Mouse (Mus musculus): ENCODE data around the gene Sema4d.

DNA sequence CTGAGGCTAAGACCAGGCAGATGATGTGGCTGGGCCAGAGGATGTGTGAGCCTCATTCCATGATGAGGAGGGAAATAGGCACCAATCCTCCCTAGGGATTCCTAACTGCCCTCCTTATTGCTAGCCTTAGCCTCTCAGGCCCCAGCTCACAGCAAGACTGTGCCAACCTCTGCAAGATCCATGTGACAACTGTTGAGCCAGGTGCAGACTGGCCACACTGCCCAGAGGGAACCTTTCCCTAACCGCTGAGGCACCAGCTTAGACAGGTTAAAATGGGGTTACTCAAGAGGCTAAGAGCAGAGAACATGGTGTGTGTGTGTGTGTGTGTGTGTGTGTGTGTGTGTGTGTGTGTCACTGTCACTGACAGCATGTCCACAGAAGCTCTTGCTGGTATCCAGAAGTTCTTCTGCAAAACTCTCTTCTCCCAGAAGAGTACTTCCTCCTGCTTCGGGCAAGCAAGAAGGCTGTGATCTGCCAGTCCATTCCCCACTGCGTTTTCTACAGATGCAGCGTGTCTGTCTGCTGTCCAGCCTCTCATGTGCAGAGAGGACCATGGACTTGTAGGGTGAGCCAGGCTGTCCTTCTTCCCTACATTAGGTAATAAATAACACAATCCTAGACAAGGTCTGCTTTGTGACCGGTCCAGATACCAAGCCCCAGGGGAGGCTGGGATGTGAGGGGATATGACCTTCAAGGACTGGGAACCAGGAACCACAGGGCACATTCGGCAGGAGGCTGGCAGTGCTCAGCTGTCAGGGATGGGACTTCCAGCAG lies 24.8 kb upstream of the Sema4d start:
- TF ChIP-seq CTCF (IDR thresholded peaks at IDR 0.05; ENCODE audit: control insufficient read depth, insufficient read depth, low read length) (no peak), POLR2A (IDR thresholded peaks at IDR 0.05; ENCODE audit: borderline replicate concordance, control insufficient read depth, low read depth, low read length) (no peak)
